Mouse (Mus musculus): Measurements from ENCODE around the gene Cilp2.

The Cilp2 gene

DNA sequence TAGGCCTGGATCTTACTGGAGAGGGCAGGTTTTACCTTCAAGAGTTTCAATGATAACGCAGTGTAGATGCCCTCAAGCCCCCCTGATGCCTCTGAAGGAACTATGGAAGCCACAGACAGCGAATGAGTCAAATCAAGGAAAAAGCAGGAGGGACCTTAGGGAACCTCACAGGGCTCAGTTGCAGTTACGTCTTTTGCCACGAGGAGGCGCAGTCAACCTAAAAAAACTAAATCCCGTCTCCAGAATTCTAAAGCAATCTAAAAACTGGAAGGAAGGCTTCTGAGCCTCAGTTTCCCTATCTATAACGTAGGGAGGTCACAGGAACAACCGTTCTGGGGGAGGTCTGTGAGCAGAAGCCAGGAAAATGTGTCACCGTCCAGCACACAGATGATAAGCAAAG, 13.3 kb downstream of the Cilp2 start:
- peak; percentile 83 to 85 for DNase-seq

GRCm38 (mm10) chr8:69870907-69871306, 16.6 kb downstream of the Cilp2 start:
- no peak for DNase-seq

DNA sequence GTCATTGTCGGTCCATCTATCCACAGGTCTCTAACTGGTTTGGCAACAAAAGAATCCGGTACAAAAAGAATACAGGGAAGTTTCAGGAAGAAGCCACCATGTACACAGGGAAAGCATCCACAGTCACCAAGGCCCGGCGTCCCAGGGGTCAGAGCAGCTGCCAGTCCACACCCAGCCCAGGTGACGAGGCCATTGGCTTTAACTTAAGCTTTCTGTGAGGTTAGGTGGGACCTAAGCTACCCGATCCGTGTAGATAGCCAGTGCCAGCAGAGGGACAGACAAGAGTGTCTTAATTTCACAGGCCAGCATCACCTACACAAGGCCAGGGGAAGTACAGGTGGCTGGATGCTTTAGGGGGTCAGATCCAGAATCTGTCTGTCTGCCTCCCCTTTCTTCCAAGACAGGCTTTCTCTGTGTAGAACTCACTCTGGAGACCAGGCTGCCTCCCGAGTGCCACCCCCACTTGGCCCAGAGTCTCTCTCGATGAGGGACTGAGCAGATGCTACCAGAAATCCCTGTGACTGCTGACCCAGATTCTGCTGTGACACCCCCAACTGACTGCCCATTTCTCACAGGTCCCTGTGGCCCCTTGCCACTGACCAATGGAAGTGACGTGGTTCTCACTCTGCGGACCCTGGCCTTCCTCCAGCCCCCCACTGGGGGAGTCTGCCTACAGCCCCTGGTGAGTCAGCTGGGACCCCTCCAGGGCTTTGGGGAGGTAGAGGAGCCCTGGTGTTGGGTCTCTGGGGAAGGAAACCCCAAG, 17.3 kb downstream of the Cilp2 start:
- no peak for DNase-seq

DNA sequence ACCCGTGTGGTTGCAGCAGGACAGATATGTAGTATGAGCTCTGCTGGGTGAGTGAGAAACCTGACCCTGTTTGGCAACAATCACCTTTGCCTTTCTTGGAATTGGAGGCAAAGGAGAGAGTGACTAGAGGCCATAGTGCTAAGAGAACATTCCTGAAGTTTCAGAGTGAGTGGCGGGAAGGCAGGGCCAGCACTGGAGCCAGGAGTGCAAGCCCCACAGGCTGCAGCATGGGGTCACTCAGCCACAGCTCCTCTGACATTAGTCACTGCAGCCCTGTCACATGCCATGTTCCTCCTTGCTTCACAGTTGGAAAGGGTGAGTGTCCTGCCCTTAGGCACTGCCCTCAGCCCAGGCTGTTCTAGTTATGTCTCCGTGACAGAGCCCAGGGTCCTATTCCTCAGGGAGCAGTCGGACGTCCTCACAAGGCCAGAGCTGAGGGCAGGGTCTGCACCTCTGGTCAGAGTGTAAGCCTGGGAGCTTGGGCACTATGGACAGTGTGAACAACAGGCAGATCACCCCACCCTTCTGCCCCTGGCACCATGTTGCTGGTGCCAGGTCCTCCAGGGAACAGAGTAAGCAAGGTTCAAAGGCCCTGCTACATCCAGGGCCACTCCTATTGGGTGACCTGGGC, 19.7 kb downstream of the Cilp2 start:
- DNase-seq = no peak

DNA sequence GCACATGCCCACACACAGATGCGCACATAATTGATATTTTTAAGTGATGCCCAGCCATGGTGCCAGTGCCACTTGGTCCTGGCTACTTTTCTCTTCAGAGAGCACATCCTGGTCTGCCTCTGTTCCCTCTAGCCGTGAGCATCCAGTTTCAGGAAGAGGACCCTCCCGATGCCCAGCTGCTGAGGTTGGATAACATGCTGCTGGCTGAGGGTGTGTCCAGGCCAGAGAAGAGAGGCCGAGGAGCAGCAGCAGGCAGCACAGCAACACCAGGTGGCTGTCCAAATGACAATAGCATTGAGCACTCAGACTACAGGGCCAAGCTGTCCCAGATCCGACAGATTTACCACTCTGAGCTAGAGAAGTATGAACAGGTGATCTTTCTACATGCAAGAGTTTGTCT, 23.3 kb downstream of the Cilp2 start:
- no peak for DNase-seq

GRCm38 (mm10) chr8:69863387-69864020, 24.0 kb downstream of the Cilp2 start:
- DNase-seq = no peak

GRCm38 (mm10) chr8:69861251-69861650, 26.2 kb downstream of the Cilp2 start:
- no peak for DNase-seq

DNA sequence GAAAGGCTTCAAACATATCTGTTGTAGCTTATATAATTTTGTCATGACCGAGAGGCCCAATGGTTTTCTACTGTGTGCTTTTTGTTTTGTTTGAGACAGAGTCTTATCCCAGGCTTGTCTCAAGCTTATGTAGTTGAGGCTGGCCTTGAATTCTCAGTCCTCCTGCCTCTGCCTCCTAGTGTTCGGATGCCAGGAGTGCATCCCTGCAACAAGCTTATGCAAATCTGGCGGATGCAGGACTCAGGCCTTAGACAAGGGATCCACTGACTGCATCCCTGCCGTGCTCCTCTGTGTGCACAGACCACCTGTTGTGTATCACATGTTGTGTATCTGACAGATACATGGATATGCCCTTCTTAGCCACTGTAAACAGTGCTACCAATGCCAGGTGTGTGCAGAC, 26.7 kb downstream of the Cilp2 start:
- peak in 1 of 2 experiments; percentile 25 for DNase-seq

GRCm38 (mm10) chr8:69853869-69854268, 33.6 kb downstream of the Cilp2 start:
- DNase-seq = no peak

DNA sequence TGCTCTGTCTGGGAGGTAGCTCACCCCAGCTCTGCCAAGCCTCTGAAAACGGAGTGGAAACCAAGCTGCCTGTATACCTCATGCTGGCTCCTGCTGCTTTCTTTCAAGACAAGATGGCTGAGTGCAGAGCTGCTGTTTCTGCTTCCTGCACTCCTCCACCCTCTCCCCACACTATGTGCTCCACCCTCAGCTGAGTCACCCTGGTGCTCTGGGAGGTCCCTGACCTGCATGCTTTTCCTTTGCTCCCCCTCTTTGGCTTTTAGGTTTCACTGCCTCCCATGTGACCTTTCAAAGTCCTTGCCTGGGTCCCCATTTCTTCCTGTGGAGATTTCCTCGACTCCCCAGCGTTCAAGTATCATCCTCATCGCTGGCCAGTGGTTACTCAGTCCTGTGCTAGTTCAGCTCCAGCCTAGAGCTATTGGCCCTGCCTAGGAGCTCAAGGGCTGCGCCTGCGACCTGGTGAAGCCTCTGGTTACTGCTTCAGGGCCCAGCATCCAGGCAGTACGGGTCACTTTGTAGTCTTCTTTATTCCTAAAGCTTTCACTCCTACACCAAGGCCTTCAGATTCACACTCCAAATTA, 36.5 kb downstream of the Cilp2 start:
- DNase-seq = no peak

- peak in 1 of 2 experiments; percentile 19 for DNase-seq
Observed at GRCm38 (mm10) chr8:69849899-69850298, 37.6 kb downstream of the Cilp2 start.

GRCm38 (mm10) chr8:69848951-69849350, 38.5 kb downstream of the Cilp2 start:
- DNase-seq = no peak

DNA sequence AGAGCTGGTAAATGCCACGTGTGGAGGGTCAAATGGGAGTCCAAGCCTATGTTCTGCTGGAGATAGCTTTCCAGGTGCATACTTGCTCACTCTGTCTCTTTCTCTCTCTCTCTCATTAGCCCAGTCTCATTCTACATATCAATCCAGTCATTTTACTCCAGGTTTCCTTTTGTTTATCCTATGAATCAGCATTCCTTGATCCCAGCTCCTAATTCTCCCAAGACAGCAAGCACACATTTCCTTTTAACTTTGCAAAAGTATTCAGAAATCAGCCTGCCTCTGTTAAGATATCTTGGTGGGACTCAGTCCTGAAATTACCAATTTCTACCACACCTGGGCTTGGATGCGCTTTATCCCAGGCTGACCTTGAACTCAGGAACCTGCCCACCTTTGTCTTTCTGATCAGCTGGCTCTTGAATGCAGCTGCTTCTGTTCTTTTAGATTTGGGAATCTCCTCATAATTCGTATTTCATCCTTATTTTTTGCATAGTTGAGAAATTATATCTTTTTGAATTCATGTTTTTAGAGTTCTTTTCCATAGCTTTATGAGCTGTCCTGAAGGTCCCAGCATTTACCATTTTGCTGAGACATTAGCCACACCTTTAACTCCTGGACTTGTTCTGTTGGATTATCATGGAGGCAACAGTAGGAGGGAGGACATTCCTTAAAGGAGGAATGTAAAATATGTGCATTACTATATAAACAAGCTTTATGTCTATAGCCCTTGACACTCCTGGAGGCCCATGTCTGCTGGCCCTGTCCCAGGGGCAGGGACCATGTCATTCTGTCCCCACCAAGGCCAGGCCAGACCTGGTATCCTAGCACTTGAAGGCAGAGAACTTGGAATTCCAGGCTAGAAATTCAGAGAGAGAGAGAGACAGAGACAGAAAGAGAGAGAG, 40.1 kb downstream of the Cilp2 start:
- DNase-seq = no peak

GRCm38 (mm10) chr8:69837057-69837682, 50.3 kb downstream of the Cilp2 start:
- DNase-seq = peak in 1 of 2 experiments; percentile 52

DNA sequence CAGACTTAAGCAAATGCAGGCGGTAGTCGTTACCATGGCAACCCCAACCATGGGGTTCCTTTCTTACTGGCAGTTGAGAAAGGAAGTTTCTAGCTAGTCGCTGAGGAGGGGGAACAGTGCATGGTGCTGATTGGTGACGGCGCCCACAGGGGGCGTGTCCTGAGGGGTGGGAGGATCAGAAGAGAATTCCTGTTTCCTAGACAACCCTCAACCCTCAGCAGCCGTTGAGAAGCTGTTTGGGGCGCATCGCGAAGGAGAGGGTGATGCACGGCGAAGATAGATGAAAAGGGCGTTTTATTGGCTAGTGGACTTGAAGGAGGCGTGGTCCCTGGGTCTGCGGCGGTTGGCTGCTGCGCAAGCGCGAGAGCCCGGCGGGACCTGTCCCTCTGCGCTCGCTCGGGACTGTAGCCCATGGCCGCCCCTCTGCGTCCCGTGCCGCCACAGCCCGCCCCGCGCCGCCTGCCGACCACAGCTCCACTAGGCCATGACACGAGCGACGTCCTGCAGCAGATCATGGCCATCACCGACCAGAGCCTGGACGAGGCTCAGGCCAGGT, 55.1 kb downstream of the Cilp2 start, which contains the start of gene Pbx4:
Gene Pbx4 (plus strand): TSS at position 194 of the 556 bp plus-strand sequence.
- DNase-seq = peak; percentile 89 to 93
